Mouse (Mus musculus) heart, adult 2 months (tissue): ENCODE measurements around the gene Nxpe2. TPM values are rescaled to one million over a fixed set of nuclear protein-coding genes. Genes with fewer than 3 reads are reported as not detected.

Experiments used
- DNase-seq, 2 experiments: peaks; one replicate each; pipeline ENCODE4 v3.0.0; 2021
- H3K27ac ChIP-seq: fragments of 200-600 bp; 2 replicates; pipeline ENCODE4 v1.8.1; 2022
- H3K27me3 ChIP-seq: fragments of 200-500 bp; 2 replicates; pipeline ENCODE4 v1.6.1; 2012; ENCODE audit warnings: mild to moderate bottlenecking, low read length, inconsistent platforms, mixed read lengths; ENCODE audit not compliant: control insufficient read depth, insufficient read depth
- H3K36me3 ChIP-seq: fragments of 200-500 bp; 2 replicates; pipeline ENCODE4 v1.6.1; 2012; ENCODE audit warnings: low read length, inconsistent platforms; ENCODE audit not compliant: control insufficient read depth, insufficient read depth
- H3K4me1 ChIP-seq: fragments of 200-500 bp; 2 replicates; pipeline ENCODE4 v1.6.1; 2011; ENCODE audit warnings: low read length; ENCODE audit not compliant: control insufficient read depth, insufficient read depth
- H3K4me3 ChIP-seq: fragments of 200-600 bp; 2 replicates; pipeline ENCODE4 v1.8.1; 2022
- H3K79me2 ChIP-seq: fragments of 200-500 bp; replicated peaks from 2 replicates; pipeline ENCODE4 v1.6.1; 2012; ENCODE audit warnings: mild to moderate bottlenecking, inconsistent platforms, low read length, moderate library complexity, mixed read lengths; ENCODE audit not compliant: control insufficient read depth, insufficient read depth
- H3K9ac ChIP-seq: fragments of 200-500 bp; 2 replicates; pipeline ENCODE4 v1.6.1; 2012; ENCODE audit warnings: low read depth, mild to moderate bottlenecking, control low read depth, inconsistent platforms, low read length, mixed read lengths
- CTCF ChIP-seq: fragments of 200-600 bp; IDR thresholded peaks from 2 replicates; pipeline ENCODE4 v1.8.1; 2022; ENCODE audit warnings: antibody characterized with exemption, mild to moderate bottlenecking, moderate library complexity
- EP300 ChIP-seq: fragments of 200-500 bp; IDR thresholded peaks from 2 replicates; pipeline ENCODE4 v1.6.1; 2011; ENCODE audit warnings: low read depth, low read length, control low read depth; ENCODE audit not compliant: insufficient read depth
- POLR2A ChIP-seq: fragments of 200-500 bp; IDR thresholded peaks from 2 replicates; pipeline ENCODE4 v1.6.1; 2011; ENCODE audit warnings: mild to moderate bottlenecking, low read depth, low read length, control low read depth; ENCODE audit not compliant: insufficient read depth
- WGBS: fragments of 180-500 bp; shearing (Covaris S2); methylation state at CpG from one replicate; pipeline ENCODE4 v1.1.7; 2018; 5-methylcytosine and 5-hydroxymethylcytosine counted together
- intact Hi-C: fragments of 180-260 bp; cut with DNase I; formaldehyde crosslinking; loops from one replicate; pipeline ENCODE4 v1.15.1; 2025
- polyA plus RNA-seq: library from polyadenylated mRNA; depleted of rRNA; stranded (reverse); fragments of >200 nt; gene quantifications from 2 replicates; pipeline ENCODE4 v1.2.3, GENCODE M21; 2012
- total RNA-seq, 2 experiments: library from RNA; stranded (reverse); gene quantifications; 2 replicates each; pipeline ENCODE4 v1.2.3; 2021

The Nxpe2 gene
- total and polyA plus RNA-seq, 3 experiments, result 1.8 to 2.1 (median 1.9) TPM

DNA sequence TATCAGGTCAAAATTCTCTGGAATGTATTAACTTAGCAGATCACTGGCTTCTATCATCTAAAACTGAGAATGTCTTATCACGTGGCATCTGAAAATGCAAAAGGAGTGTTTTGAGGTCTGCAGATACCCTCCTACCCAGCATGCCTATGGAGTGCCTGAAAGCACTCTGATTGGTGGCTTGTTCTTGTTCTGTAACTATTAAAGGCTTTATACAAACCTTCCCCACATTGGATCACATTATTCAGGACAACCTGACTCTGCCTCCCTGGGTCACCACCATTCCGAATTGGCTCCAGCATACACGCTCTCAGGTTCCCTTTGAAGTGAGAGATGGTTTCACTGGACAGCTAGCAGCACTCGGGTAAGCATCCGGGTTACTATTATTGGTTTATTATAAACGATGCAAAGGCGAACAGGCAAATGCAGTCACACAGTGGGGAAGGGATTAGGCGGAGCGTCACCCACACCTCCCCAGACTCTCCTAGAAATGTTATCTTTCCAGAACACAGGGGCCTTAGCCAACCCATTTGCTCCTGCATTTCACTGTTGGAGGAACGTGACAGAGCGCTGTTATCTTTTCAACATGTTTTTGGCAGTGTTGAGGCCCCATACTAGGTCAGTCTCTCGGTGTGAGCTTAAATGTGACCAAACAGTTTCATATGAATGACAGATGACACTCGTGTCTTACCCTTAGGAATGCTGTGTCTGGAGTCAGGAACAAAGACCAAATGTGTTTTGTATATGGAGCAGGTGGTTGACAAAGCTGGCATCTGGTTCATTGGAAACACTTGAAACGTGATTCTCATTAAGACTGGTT is 8.8 kb upstream of the Nxpe2 start:
- Histone ChIP-seq H3K4me1 (no peaks in the 10 kb centered on the region), H3K79me2 (0 out of 2 replicates have a peak, but pooled peaks cover 2% of the 10 kb centered on the region), H3K27ac (no peak overlapping the region), H3K27me3 (no peaks in the 10 kb centered on the region), H3K4me3 (no peak overlapping the region), H3K36me3 (no peaks in the 10 kb centered on the region), H3K9ac (no peak overlapping the region)
- intact Hi-C loops, result no loop called here
- TF ChIP-seq EP300 (no peak), POLR2A (no peak), CTCF (no peak)
- whole genome bisulfite sequencing, result 51% methylated on average over 14 of the region's 14 CpGs
- DNase-seq, result no peak

DNA sequence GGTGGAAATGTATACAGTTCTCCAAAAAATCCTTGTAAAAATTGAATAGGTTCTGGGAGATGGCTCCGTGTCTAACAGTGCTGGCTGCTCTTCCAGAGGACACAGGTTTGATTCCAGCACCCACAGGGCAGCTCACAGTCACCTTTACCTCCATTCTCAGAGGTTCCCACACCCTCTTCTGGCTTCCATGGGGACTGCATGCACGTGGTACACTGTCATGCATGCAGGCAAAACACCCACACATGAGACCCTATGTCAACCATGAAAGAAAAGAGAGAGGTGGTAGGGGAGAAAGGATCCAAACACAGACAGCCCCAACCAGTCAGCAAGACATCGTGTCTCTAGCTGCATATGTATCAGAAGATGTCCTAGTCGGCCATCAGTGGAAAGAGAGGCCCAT is 7.6 kb upstream of the Nxpe2 start:
- TF ChIP-seq POLR2A (no peak), CTCF (peak; percentile 46), EP300 (no peak)
- Histone ChIP-seq H3K36me3 (no peaks in the 10 kb centered on the region), H3K79me2 (0 out of 2 replicates have a peak, but pooled peaks cover 2% of the 10 kb centered on the region), H3K9ac (no peak overlapping the region), H3K4me3 (no peak overlapping the region), H3K27ac (no peak overlapping the region), H3K27me3 (no peaks in the 10 kb centered on the region), H3K4me1 (no peaks in the 10 kb centered on the region)
- no peak for DNase-seq
- WGBS, result 71% methylated on average over 4 of the region's 4 CpGs
- intact Hi-C loops, result no loop called here

DNA sequence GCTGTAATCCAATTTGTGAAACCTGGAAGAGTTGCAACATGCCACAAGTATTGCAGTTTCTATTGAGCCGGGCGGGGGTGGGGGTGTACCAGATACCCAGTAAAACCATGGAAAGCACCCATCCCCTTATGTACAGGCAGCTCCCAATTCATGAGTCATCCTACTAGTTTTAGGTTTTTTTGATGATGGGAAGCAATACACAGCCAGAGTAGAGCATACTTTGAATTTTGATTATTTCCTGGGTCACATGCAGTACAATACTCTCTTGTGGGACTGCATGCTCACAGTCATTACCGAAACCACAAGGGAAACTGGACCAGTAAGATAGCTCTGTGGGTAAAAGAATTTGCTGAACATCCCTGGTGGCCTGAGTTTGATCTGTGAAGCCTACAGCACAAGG is 3.8 kb upstream of the Nxpe2 start:
- Histone ChIP-seq H3K27ac (no peak overlapping the region), H3K9ac (no peak overlapping the region), H3K4me3 (no peak overlapping the region), H3K36me3 (peaks cover 8% of the 10 kb centered on the region), H3K79me2 (0 out of 2 replicates have a peak, but pooled peaks cover 2% of the 10 kb centered on the region), H3K27me3 (no peaks in the 10 kb centered on the region), H3K4me1 (peaks cover 12% of the 10 kb centered on the region)
- TF ChIP-seq POLR2A (no peak), EP300 (no peak), CTCF (no peak)
- intact Hi-C loops, result no loop called here
- 83% methylated on average over 3 of the region's 3 CpGs for WGBS
- DNase-seq, result no peak

DNA sequence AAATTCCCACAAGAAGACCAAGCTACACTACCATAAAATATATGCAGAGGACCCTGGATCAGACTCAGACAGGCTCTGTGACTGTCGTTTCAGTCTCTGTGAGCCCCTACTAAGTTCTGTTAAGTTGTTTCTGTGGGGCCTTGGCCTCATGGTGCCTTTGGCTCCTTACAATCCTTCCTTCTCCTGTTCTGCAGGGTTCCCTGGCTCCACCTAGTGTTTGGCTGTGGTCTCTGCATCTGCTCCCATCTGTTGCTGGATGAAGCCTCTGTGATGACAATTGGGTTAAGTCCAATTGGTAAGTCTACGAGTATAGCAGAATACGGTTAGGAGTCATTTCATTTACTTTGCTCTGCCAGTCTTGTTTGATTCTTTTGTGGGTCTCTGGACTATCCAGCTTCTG is 1.5 kb upstream of the Nxpe2 start:
- intact Hi-C loops, result loop anchor here (1.0 kb wide), 2 partner anchors 51 to 88 kb away; no protein-coding TSS in a partner anchor

DNA sequence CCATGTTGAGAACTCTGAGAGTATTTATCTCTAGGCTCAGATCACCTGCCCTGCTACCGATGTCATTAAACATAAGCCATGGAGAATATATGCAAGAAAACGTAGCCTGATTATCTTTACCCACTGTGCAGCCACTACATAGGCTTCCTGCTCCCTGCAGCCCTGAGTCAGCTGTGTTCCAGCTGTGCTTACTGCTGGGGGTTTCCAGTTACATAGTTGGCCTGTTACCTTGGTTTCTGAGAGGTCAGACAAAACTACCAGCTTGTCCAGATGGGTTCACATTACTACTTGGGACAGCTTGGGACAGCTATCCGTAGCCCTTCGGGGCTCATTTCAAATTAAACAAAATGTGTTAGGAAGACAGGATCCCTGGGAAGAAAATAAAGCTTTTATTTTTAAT is 868 bp upstream of the Nxpe2 start:
- peaks cover 23% of the 10 kb centered on the region for H3K36me3 ChIP-seq
- no peak for TF ChIP-seq POLR2A
- no peak for TF ChIP-seq CTCF
- TF ChIP-seq EP300, result no peak
- no peak for DNase-seq
- H3K27ac ChIP-seq, result peak overlapping the region; percentile 91
- H3K4me1 ChIP-seq, result peaks cover 21% of the 10 kb centered on the region
- no peak overlapping the region for H3K4me3 ChIP-seq
- no peaks in the 10 kb centered on the region for H3K27me3 ChIP-seq
- H3K79me2 ChIP-seq, result peaks cover 2% of the 10 kb centered on the region; the same call in 1 of the 2 replicates
- no peak overlapping the region for H3K9ac ChIP-seq
- 49% methylated on average over 4 of the region's 4 CpGs for WGBS
- intact Hi-C loops, result loop anchor here (1.0 kb wide), 1 partner anchor 51 kb away; no protein-coding TSS in a partner anchor

More for the DNA sequence above, 1.5 kb upstream of the Nxpe2 start:
- no peak overlapping the region for H3K9ac ChIP-seq
- no peaks in the 10 kb centered on the region for H3K27me3 ChIP-seq
- peak; percentile 79 to 81 for DNase-seq
- H3K4me1 ChIP-seq, result peaks cover 21% of the 10 kb centered on the region
- TF ChIP-seq EP300, result peak; percentile 90; the same call in 1 of the 2 replicates
- no peak for TF ChIP-seq POLR2A
- peaks cover 2% of the 10 kb centered on the region; the same call in 1 of the 2 replicates for H3K79me2 ChIP-seq
- WGBS, result 20% methylated on average over 3 of the region's 3 CpGs
- H3K4me3 ChIP-seq, result no peak overlapping the region
- peak overlapping the region; percentile 91 for H3K27ac ChIP-seq
- peaks cover 22% of the 10 kb centered on the region for H3K36me3 ChIP-seq

DNA sequence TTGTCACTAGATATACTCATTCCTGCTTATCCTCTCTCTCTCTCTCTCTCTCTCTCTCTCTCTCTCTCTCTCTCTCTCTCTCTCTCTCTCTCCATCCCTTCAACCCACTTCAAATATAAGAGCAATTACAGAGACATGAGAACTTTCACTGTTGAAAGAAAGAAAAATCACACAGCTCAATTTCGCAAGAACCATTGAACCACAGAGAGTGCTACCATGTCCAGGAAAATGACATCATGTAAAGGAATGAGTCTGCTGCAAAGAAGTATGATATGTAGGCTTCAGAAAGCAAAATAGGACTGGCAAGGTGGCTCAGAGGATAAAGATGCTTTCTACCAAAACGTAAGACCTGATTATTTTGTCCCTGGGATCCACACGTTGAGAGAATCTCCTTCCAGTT is 7.4 kb downstream of the Nxpe2 start:
- 83% methylated on average over 3 of the region's 3 CpGs for WGBS
- Histone ChIP-seq H3K9ac (no peak overlapping the region), H3K4me3 (no peak overlapping the region), H3K27me3 (no peaks in the 10 kb centered on the region), H3K36me3 (peaks cover 16% of the 10 kb centered on the region), H3K4me1 (peaks cover 11% of the 10 kb centered on the region), H3K79me2 (no peaks in the 10 kb centered on the region; the same call in 1 of the 2 replicates), H3K27ac (no peak overlapping the region)
- intact Hi-C loops, result no loop called here
- TF ChIP-seq POLR2A (no peak), EP300 (no peak), CTCF (no peak)
- DNase-seq, result no peak
